Mouse (Mus musculus): Measurements from ENCODE around the gene Ubash3b.

The Ubash3b gene

GRCm38 (mm10) chr9:41091187-41091586, 70.3 kb downstream of the Ubash3b start:
- DNase-seq (ENCODE audit: low spot score in 2 of 2), result no peak

GRCm38 (mm10) chr9:41087831-41088383, 73.6 kb downstream of the Ubash3b start:
- no peak for DNase-seq (ENCODE audit: low spot score in 2 of 2)

- no peak for DNase-seq (ENCODE audit: low spot score in 2 of 2)
Observed at GRCm38 (mm10) chr9:41084191-41084901, 77.2 kb downstream of the Ubash3b start.

GRCm38 (mm10) chr9:41083386-41084055, 78.0 kb downstream of the Ubash3b start:
- DNase-seq (ENCODE audit: low spot score in 2 of 2), result no peak

- DNase-seq (ENCODE audit: low spot score in 2 of 2), result no peak
Observed at GRCm38 (mm10) chr9:41082891-41083290, 78.6 kb downstream of the Ubash3b start.

GRCm38 (mm10) chr9:41080877-41081276, 80.6 kb downstream of the Ubash3b start:
- DNase-seq (ENCODE audit: low spot score in 2 of 2), result peak in 1 of 2 experiments; percentile 24

- no peak for DNase-seq (ENCODE audit: low spot score in 2 of 2)
Observed at GRCm38 (mm10) chr9:41079428-41080155, 81.9 kb downstream of the Ubash3b start.

- DNase-seq (ENCODE audit: low spot score in 2 of 2), result no peak
Observed at GRCm38 (mm10) chr9:41078198-41078597, 83.3 kb downstream of the Ubash3b start.

- no peak for DNase-seq (ENCODE audit: low spot score in 2 of 2)
Observed at GRCm38 (mm10) chr9:41076150-41076549, 85.3 kb downstream of the Ubash3b start.

- DNase-seq (ENCODE audit: low spot score in 2 of 2), result no peak
Observed at GRCm38 (mm10) chr9:41075528-41075927, 86.0 kb downstream of the Ubash3b start.

GRCm38 (mm10) chr9:41073196-41074009, 88.1 kb downstream of the Ubash3b start:
- peak; percentile 39 to 54 for DNase-seq (ENCODE audit: low spot score in 2 of 2)

- peak in 1 of 2 experiments; percentile 27 for DNase-seq (ENCODE audit: low spot score in 2 of 2)
Observed at GRCm38 (mm10) chr9:41072786-41073185, 88.7 kb downstream of the Ubash3b start.

- DNase-seq (ENCODE audit: low spot score in 2 of 2), result no peak
Observed at GRCm38 (mm10) chr9:41071906-41072511, 89.5 kb downstream of the Ubash3b start.

- DNase-seq (ENCODE audit: low spot score in 2 of 2), result peak in 1 of 2 experiments; percentile 22
Observed at GRCm38 (mm10) chr9:41070761-41071181, 90.7 kb downstream of the Ubash3b start.

- DNase-seq (ENCODE audit: low spot score in 2 of 2), result peak in 1 of 2 experiments; percentile 34
Observed at GRCm38 (mm10) chr9:41069509-41069908, 92.0 kb downstream of the Ubash3b start.

GRCm38 (mm10) chr9:41061446-41061845, 100.1 kb downstream of the Ubash3b start:
- no peak for DNase-seq (ENCODE audit: low spot score in 2 of 2)

GRCm38 (mm10) chr9:41060617-41061016, 100.9 kb downstream of the Ubash3b start:
- DNase-seq (ENCODE audit: low spot score in 2 of 2), result no peak

GRCm38 (mm10) chr9:41058765-41059535, 102.5 kb downstream of the Ubash3b start:
- DNase-seq (ENCODE audit: low spot score in 2 of 2), result no peak

GRCm38 (mm10) chr9:41054166-41054565, 107.3 kb downstream of the Ubash3b start:
- DNase-seq (ENCODE audit: low spot score in 2 of 2), result no peak

GRCm38 (mm10) chr9:41053478-41053877, 108.0 kb downstream of the Ubash3b start:
- DNase-seq (ENCODE audit: low spot score in 2 of 2), result no peak

Measured in spleen, postnatal 14 days (tissue).